Mouse (Mus musculus) neural tube, embryonic 15.5 days (tissue): ENCODE measurements around the gene Bean1. TPM values are rescaled to one million over a fixed set of nuclear protein-coding genes. Genes with fewer than 3 reads are reported as not detected.

Source experiments
- ATAC-seq: fragments of 200-750 bp; cut with Nextera tagmentation; 2 replicates; pipeline ENCODE4 v1.8.0; 2017; ENCODE audit warnings: mild to moderate bottlenecking, moderate TSS enrichment, moderate library complexity; ENCODE audit not compliant: low FRiP score
- H3K27ac ChIP-seq: fragments of 300-500 bp; sonication (generic); replicated peaks from 2 replicates; pipeline ENCODE4 v1.5.1; 2015; ENCODE audit warnings: mild to moderate bottlenecking, inconsistent platforms
- H3K27me3 ChIP-seq: fragments of 300-500 bp; sonication (generic); replicated peaks from 2 replicates; pipeline ENCODE4 v1.6.1; 2015; ENCODE audit warnings: inconsistent platforms
- H3K36me3 ChIP-seq: fragments of 300-500 bp; sonication (generic); 2 replicates; pipeline ENCODE4 v1.6.1; 2015; ENCODE audit warnings: inconsistent platforms
- H3K4me1 ChIP-seq: fragments of 300-500 bp; sonication (generic); 2 replicates; pipeline ENCODE4 v1.6.1; 2015; ENCODE audit warnings: inconsistent platforms
- H3K4me2 ChIP-seq: fragments of 300-500 bp; sonication (generic); 2 replicates; pipeline ENCODE4 v1.6.1; 2015; ENCODE audit warnings: inconsistent platforms, mild to moderate bottlenecking, moderate library complexity
- H3K4me3 ChIP-seq: fragments of 300-500 bp; sonication (generic); replicated peaks from 2 replicates; pipeline ENCODE4 v1.5.1; 2015; ENCODE audit warnings: mild to moderate bottlenecking, inconsistent platforms
- H3K9ac ChIP-seq: fragments of 300-500 bp; sonication (generic); replicated peaks from 2 replicates; pipeline ENCODE4 v1.6.1; 2015; ENCODE audit warnings: mild to moderate bottlenecking, inconsistent platforms
- H3K9me3 ChIP-seq: fragments of 300-500 bp; sonication (generic); replicated peaks from 2 replicates; pipeline ENCODE4 v1.6.1; 2016; ENCODE audit warnings: inconsistent platforms
- WGBS: fragments of 180-500 bp; shearing (Covaris S2); methylation state at CpG from one replicate; pipeline ENCODE4 v1.1.7; 2015; ENCODE audit warnings: mixed read lengths; 5-methylcytosine and 5-hydroxymethylcytosine counted together
- polyA plus RNA-seq: library from polyadenylated mRNA; unstranded; fragments of >200 nt; fragmentation: Nextera tagmentation; extraction: Ambion mirVana; gene quantifications from 2 replicates; pipeline ENCODE4 v1.2.1, GENCODE M21; 2015

The Bean1 gene
- polyA plus RNA-seq, 1 experiment from 2014 or later, result 9.8 TPM

- no peaks in the 10 kb centered on the region for H3K9me3 ChIP-seq
- ATAC-seq, result no peak
- no peak overlapping the region for H3K4me3 ChIP-seq
- no peak overlapping the region for H3K4me2 ChIP-seq
- no peaks in the 10 kb centered on the region for H3K4me1 ChIP-seq
- H3K36me3 ChIP-seq, result no peaks in the 10 kb centered on the region
- 92% methylated on average over 25 of the region's 25 CpGs for WGBS
- H3K27ac ChIP-seq, result no peak overlapping the region
- H3K27me3 ChIP-seq, result no peaks in the 10 kb centered on the region
- H3K9ac ChIP-seq, result no peak overlapping the region
Observed at GRCm38 (mm10) chr8:104142415-104142814, 27.8 kb upstream of the Bean1 start.

DNA sequence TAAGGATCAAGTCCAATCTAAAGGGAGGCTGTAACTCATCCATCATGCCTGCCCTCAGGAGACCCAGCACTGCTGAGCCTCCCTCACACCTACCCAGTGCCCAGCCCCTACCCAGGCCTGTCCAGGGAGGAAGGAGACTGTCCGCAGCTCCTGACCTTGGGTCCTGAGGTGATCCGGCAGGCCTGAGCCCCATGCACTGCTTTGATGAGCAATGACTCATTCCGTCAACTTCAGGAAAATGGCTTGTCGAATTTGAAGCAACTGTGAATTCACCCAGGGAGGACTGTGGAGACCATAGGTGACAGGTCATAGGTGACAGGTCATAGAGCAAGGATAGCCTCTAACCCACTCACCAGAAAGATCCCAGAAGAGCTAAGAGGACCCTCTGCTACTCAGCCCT is 26.9 kb upstream of the Bean1 start:
- H3K36me3 ChIP-seq, result no peaks in the 10 kb centered on the region
- H3K9me3 ChIP-seq, result no peaks in the 10 kb centered on the region
- H3K27me3 ChIP-seq, result no peaks in the 10 kb centered on the region
- H3K4me2 ChIP-seq, result no peak overlapping the region
- ATAC-seq, result no peak
- no peak overlapping the region for H3K4me3 ChIP-seq
- no peak overlapping the region for H3K27ac ChIP-seq
- H3K4me1 ChIP-seq, result no peaks in the 10 kb centered on the region
- no peak overlapping the region for H3K9ac ChIP-seq
- WGBS, result 87% methylated on average over 4 of the region's 4 CpGs

GRCm38 (mm10) chr8:104144434-104145216 is 25.6 kb upstream of the Bean1 start:
- ATAC-seq, result no peak
- Histone ChIP-seq H3K4me2 (no peak overlapping the region), H3K27ac (no peak overlapping the region), H3K27me3 (no peaks in the 10 kb centered on the region), H3K4me3 (no peak overlapping the region), H3K9me3 (no peaks in the 10 kb centered on the region), H3K36me3 (no peaks in the 10 kb centered on the region), H3K9ac (no peak overlapping the region), H3K4me1 (no peaks in the 10 kb centered on the region)
- WGBS, result 81% methylated on average over 13 of the region's 13 CpGs

DNA sequence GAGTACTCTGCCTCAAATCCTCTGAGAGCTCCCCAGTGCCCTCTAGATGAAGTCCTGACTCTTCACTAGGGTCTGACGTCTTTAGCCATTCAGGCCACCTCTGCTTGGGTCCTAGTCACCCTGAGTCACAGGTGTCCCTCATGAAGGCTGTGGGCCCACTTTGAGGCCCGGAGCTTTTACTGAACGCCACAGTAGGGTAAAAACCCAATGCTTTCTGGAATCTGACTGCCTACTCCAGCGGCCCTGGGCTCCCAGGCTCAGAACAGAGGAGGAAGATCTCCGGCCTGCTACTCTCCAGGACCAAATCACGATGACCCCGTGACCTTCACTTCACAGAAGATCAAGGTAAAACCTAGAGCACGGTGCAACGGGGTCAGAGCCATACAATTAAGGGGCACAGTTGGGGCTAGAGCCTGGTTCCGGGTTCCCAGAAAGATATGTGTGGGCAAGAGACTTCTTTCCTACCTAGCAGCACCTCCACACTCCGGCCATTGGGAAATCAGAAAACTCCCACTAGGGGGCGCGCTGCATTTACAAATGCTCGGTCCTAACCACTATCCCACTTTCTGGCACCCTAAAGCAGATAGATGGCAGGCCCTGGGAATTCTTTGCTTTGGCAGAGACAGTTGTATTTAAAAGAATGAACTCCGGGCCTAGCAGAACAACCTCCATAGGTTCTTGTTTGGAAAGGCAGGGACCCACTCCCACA is 24.1 kb upstream of the Bean1 start:
- H3K9ac ChIP-seq, result no peak overlapping the region
- peak; percentile 83; the same call in 1 of the 2 replicates for ATAC-seq
- H3K4me3 ChIP-seq, result no peak overlapping the region
- H3K27me3 ChIP-seq, result no peaks in the 10 kb centered on the region
- H3K4me2 ChIP-seq, result no peak overlapping the region
- H3K9me3 ChIP-seq, result no peaks in the 10 kb centered on the region
- H3K36me3 ChIP-seq, result no peaks in the 10 kb centered on the region
- H3K4me1 ChIP-seq, result no peaks in the 10 kb centered on the region
- 34% methylated on average over 15 of the region's 15 CpGs for WGBS
- H3K27ac ChIP-seq, result no peak overlapping the region

DNA sequence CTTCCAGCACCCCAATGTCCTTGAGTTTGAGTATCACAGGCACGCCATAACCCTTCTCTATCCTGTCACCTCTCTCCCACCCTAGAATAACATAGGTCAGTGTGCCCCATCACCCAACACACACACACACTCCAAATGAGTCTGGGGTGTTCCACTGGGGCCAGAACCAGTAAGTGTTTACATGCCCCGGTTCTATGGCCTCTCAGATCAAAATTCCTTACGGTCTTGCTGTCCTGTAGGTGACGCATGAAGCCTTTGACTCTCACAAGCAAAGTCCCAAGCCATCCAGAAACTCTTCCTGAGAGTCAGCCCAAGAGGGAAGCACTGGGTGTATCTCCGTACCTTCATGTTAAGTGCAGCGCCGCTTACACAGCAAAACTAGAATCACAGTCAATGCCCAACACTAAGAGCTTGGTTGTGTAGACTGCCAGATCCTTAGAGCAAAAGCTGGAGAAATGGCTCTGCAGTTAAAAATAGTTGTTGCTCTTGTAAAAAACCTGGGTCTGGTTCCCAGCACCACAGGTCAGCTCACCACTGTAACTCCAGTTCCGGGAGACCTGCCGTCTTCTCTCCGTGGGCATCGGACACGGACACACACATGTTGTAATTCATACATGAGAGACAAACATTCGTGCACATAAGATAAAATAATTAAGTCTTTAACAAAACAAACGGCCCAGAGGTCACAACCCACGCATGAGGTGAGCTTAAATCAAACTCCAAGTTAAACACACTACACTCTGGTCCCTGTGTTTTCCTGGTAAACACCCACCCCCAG is 23.3 kb upstream of the Bean1 start:
- H3K4me3 ChIP-seq, result no peak overlapping the region
- no peak overlapping the region for H3K27ac ChIP-seq
- H3K9me3 ChIP-seq, result no peaks in the 10 kb centered on the region
- no peak; the same call in 1 of the 2 replicates for ATAC-seq
- WGBS, result 89% methylated on average over 15 of the region's 15 CpGs
- no peak overlapping the region for H3K9ac ChIP-seq
- H3K36me3 ChIP-seq, result no peaks in the 10 kb centered on the region
- no peaks in the 10 kb centered on the region for H3K27me3 ChIP-seq
- no peaks in the 10 kb centered on the region for H3K4me1 ChIP-seq
- H3K4me2 ChIP-seq, result no peak overlapping the region

GRCm38 (mm10) chr8:104147947-104148346 is 22.3 kb upstream of the Bean1 start:
- Histone ChIP-seq H3K36me3 (no peaks in the 10 kb centered on the region), H3K9ac (no peak overlapping the region), H3K27ac (no peak overlapping the region), H3K4me1 (no peaks in the 10 kb centered on the region), H3K27me3 (no peaks in the 10 kb centered on the region), H3K9me3 (no peaks in the 10 kb centered on the region), H3K4me3 (no peak overlapping the region), H3K4me2 (no peak overlapping the region)
- 99% methylated on average over 2 of the region's 2 CpGs for WGBS
- no peak for ATAC-seq

GRCm38 (mm10) chr8:104160731-104161130 is 9.5 kb upstream of the Bean1 start:
- H3K4me1 ChIP-seq, result no peaks in the 10 kb centered on the region
- H3K27me3 ChIP-seq, result no peaks in the 10 kb centered on the region
- H3K4me3 ChIP-seq, result no peak overlapping the region
- H3K9me3 ChIP-seq, result no peaks in the 10 kb centered on the region
- no peak overlapping the region for H3K9ac ChIP-seq
- no peaks in the 10 kb centered on the region for H3K36me3 ChIP-seq
- no peak overlapping the region for H3K4me2 ChIP-seq
- no peak overlapping the region for H3K27ac ChIP-seq
- 81% methylated on average over 5 of the region's 5 CpGs for WGBS
- ATAC-seq, result no peak

- H3K27ac ChIP-seq, result no peak overlapping the region
- no peak overlapping the region for H3K9ac ChIP-seq
- peaks cover 27% of the 10 kb centered on the region for H3K4me1 ChIP-seq
- WGBS, result 75% methylated on average over 3 of the region's 3 CpGs
- H3K36me3 ChIP-seq, result no peaks in the 10 kb centered on the region
- no peak for ATAC-seq
- no peaks in the 10 kb centered on the region for H3K9me3 ChIP-seq
- H3K4me2 ChIP-seq, result no peak overlapping the region
- peaks cover 19% of the 10 kb centered on the region for H3K27me3 ChIP-seq
- no peak overlapping the region for H3K4me3 ChIP-seq
Observed at GRCm38 (mm10) chr8:104169461-104169860, 781 bp upstream of the Bean1 start.

DNA sequence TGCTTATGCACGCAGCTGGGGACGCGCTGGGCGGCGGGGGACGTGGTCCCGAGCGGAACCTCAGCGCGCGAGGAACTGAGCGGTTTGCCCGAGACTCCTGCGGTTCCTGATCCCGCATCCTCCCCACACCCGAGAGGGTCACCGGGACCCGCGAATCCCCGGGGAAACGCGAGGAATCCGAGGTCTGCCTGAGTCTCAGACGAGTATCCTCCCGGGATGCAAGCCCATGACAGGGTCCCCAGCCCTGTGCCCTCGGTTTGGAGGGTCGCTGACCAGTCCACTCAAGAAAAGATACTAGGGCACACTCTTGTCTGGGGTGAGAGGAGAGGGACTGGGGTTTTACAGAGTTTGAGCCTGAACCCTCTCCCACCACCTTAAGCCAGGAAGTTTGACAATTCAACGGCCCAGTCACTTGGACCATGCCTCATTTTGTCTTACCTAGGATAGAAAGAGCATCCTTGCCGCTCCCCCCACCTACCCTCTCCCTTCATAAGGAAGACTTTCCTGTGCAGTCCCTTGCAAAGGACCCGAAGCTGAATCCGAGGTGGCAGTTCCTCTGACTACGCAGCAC is 893 bp downstream of the Bean1 start:
- Histone ChIP-seq H3K9me3 (no peaks in the 10 kb centered on the region), H3K4me1 (peaks cover 27% of the 10 kb centered on the region), H3K27me3 (peaks cover 19% of the 10 kb centered on the region), H3K4me3 (peak overlapping the region; percentile 71), H3K9ac (peak overlapping the region; percentile 80), H3K4me2 (peak overlapping the region; percentile 93), H3K27ac (peak overlapping the region; percentile 63), H3K36me3 (no peaks in the 10 kb centered on the region)
- 4% methylated on average over 32 of the region's 32 CpGs for WGBS
- ATAC-seq, result peak; percentile 9

GRCm38 (mm10) chr8:104172420-104172819 is 2.2 kb downstream of the Bean1 start:
- Histone ChIP-seq H3K4me3 (no peak overlapping the region), H3K9ac (no peak overlapping the region), H3K27me3 (peaks cover 19% of the 10 kb centered on the region), H3K27ac (no peak overlapping the region), H3K9me3 (no peaks in the 10 kb centered on the region), H3K4me1 (peaks cover 27% of the 10 kb centered on the region), H3K4me2 (no peak overlapping the region), H3K36me3 (no peaks in the 10 kb centered on the region)
- 93% methylated on average over 6 of the region's 6 CpGs for WGBS
- no peak for ATAC-seq

DNA sequence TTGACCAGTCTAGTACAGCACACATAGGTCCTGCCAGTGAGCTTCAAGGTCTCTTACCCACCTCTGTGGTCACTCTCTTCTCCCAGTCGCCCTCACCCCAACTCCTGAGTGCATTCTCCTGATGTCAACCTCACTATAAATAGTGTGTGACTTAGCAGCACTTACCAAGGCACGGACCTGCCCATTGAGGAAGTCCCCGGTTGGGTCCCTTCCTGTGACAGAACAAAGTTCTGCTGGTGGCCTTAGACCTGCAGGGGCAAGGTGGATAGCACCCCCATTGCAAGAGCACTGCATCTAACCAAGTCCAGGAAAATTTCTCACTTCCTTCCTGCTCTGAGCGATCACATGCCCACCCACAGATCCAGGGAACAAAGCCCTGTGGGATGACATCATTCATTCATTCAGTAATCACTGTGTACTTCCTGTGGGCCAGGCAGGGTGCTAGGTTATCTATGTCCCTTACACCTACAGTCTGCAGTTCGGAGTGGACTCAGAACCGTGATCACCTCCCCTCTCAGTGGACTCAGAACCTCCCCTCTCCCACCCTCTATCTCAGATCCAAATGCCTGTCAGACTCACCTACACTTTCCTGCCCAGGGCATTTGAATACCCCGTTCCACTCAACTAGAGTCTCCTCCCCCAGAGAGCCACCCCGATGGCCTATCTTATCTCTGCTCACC is 5.7 kb downstream of the Bean1 start:
- no peaks in the 10 kb centered on the region for H3K36me3 ChIP-seq
- H3K9ac ChIP-seq, result no peak overlapping the region
- no peak for ATAC-seq
- H3K9me3 ChIP-seq, result no peaks in the 10 kb centered on the region
- peaks cover 19% of the 10 kb centered on the region for H3K27me3 ChIP-seq
- H3K4me2 ChIP-seq, result no peak overlapping the region
- no peak overlapping the region for H3K27ac ChIP-seq
- no peak overlapping the region for H3K4me3 ChIP-seq
- 83% methylated on average over 8 of the region's 8 CpGs for WGBS
- peaks cover 18% of the 10 kb centered on the region for H3K4me1 ChIP-seq
